Mouse (Mus musculus): ENCODE data around the gene Naa50. TPM values are rescaled to one million over a fixed set of nuclear protein-coding genes. Genes with fewer than 3 reads are reported as not detected.

The Naa50 gene
- total and polyA plus RNA-seq, 3 experiments = 40.1 to 200 (median 122) TPM

DNA sequence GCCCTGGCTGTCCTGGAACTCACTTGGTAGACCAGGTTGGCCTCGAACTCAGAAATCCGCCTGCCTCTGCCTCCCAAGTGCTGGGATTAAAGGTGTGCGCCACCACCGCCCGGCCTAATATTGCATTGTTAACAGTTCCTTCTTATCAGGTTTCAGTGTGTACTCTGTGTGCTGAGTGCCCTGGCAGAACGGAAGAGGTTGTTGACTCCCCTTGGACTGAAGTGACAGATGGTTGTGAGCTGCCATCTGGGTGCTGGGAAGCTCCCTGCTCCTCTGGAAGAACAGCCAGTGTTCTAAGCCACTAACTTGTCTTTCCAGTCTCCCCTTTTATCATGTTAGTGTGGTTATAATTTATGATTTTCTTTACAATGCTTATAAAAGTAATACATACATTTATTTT lies 64.7 kb downstream of the Naa50 start:
- Histone ChIP-seq H3K9me3 (replicated peaks; ENCODE audit: low read length) (peaks cover 5% of the 10 kb centered on the region), H3K27me3 (replicated peaks) (no peaks in the 10 kb centered on the region), H3K9ac (ENCODE audit: insufficient read depth, low read depth) (no peak overlapping the region), H3K36me3 (replicated peaks in 1 of 2; ENCODE audit: control insufficient read depth in 1 of 2, insufficient read depth in 1 of 2, low read length in 1 of 2) (peaks cover 11 to 62% of the 10 kb centered on the region in 2 experiments), H3K79me2 (replicated peaks; ENCODE audit: control insufficient read depth, extremely low read depth, insufficient read depth, poor library complexity, severe bottlenecking) (no peaks in the 10 kb centered on the region), H3K27ac (ENCODE audit: insufficient read depth, low read depth) (no peak overlapping the region), H3K4me3 (replicated peaks in 1 of 3; ENCODE audit: low read depth in 2 of 3, low read length in 2 of 3, poor library complexity in 1 of 3) (no peak overlapping the region), H3K4me1 (ENCODE audit: control insufficient read depth in 1 of 2, insufficient read depth in 2 of 2) (peaks cover 4 to 17% of the 10 kb centered on the region in 2 experiments), H3K4me2 (ENCODE audit: insufficient read depth, low read depth, poor library complexity, severe bottlenecking) (no peak overlapping the region)
- DNase-seq (ENCODE audit: extremely low read depth) = no peak
- dilution Hi-C loops (cut with MboI; ENCODE audit: extremely low pct_ligation_motif_present, extremely low pct_unique_long_range_greater_than_20kb, low sequenced_read_pairs) = no loop called here
- in situ Hi-C loops (cut with MboI; ENCODE audit: low pct_ligation_motif_present, low pct_unique_long_range_greater_than_20kb, low sequenced_read_pairs) = no loop called here
- no peak for TF ChIP-seq POLR2AphosphoS2 (IDR thresholded peaks at IDR 0.05; ENCODE audit: low read depth, low read length)
- TF ChIP-seq ZKSCAN1 (IDR thresholded peaks at IDR 0.05; ENCODE audit: borderline replicate concordance, low read depth, low read length) = no peak
- TF ChIP-seq MAZ (IDR thresholded peaks at IDR 0.05; ENCODE audit: low read depth, low read length) = no peak
- no peak for TF ChIP-seq ZNF384 (IDR thresholded peaks at IDR 0.05; ENCODE audit: low read depth, low read length)
- no peak for TF ChIP-seq EP300 (IDR thresholded peaks at IDR 0.05; ENCODE audit: low read length)

DNA sequence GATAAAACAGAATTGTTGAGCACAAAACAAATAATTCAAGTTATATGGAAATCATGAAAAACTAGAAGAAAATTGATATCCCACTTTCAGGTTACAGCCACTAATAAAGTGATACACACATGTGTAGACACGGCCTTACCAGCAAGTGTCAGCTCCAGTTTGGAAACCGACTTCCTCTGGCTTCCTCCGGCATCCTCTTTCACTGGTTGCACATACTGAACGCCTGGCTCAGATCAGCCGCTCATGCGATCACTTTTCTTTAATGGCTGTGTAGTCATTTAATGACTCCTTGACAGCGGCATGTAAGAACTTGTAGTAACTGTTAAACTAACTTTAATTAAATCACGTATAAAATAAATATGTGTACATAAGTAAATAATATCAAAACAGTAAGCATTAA lies 66.3 kb downstream of the Naa50 start:
- H3K9me3 ChIP-seq (replicated peaks; ENCODE audit: low read length) = peaks cover 5% of the 10 kb centered on the region
- no peaks in the 10 kb centered on the region for H3K79me2 ChIP-seq (replicated peaks; ENCODE audit: control insufficient read depth, extremely low read depth, insufficient read depth, poor library complexity, severe bottlenecking)
- H3K27me3 ChIP-seq (replicated peaks) = no peaks in the 10 kb centered on the region
- no peak for TF ChIP-seq CHD2 (IDR thresholded peaks at IDR 0.05; ENCODE audit: low read length)
- no peak for TF ChIP-seq MEF2A (IDR thresholded peaks at IDR 0.05; ENCODE audit: borderline replicate concordance, low read depth, low read length)
- TF ChIP-seq MAZ (IDR thresholded peaks at IDR 0.05; ENCODE audit: low read depth, low read length) = no peak
- no peak for TF ChIP-seq MYC (IDR thresholded peaks at IDR 0.05; ENCODE audit: low read depth, low read length)
- no peak for TF ChIP-seq EP300 (IDR thresholded peaks at IDR 0.05; ENCODE audit: low read length)
- no peak for TF ChIP-seq ELF1 (IDR thresholded peaks at IDR 0.05; ENCODE audit: low read depth, low read length)
- TF ChIP-seq TBP (conservative IDR thresholded peaks at IDR 0.05; ENCODE audit: low read depth, low read length) = no peak
- no peak overlapping the region for H3K27ac ChIP-seq (ENCODE audit: insufficient read depth, low read depth)
- no peak overlapping the region for H3K4me3 ChIP-seq (replicated peaks in 1 of 3; ENCODE audit: low read depth in 2 of 3, low read length in 2 of 3, poor library complexity in 1 of 3)
- DNase-seq (ENCODE audit: extremely low read depth) = no peak
- in situ Hi-C loops (cut with MboI; ENCODE audit: low pct_ligation_motif_present, low pct_unique_long_range_greater_than_20kb, low sequenced_read_pairs) (no loop called here), dilution Hi-C loops (cut with MboI; ENCODE audit: extremely low pct_ligation_motif_present, extremely low pct_unique_long_range_greater_than_20kb, low sequenced_read_pairs) (no loop called here)
- no peak overlapping the region for H3K9ac ChIP-seq (ENCODE audit: insufficient read depth, low read depth)
- peaks cover 9 to 61% of the 10 kb centered on the region in 2 experiments for H3K36me3 ChIP-seq (replicated peaks in 1 of 2; ENCODE audit: control insufficient read depth in 1 of 2, insufficient read depth in 1 of 2, low read length in 1 of 2)
- H3K4me1 ChIP-seq (ENCODE audit: control insufficient read depth in 1 of 2, insufficient read depth in 2 of 2) = peaks cover 4 to 21% of the 10 kb centered on the region in 2 experiments
- H3K4me2 ChIP-seq (ENCODE audit: insufficient read depth, low read depth, poor library complexity, severe bottlenecking) = no peak overlapping the region

- Histone ChIP-seq H3K27me3 (replicated peaks) (no peaks in the 10 kb centered on the region), H3K36me3 (replicated peaks in 1 of 2; ENCODE audit: control insufficient read depth in 1 of 2, insufficient read depth in 1 of 2, low read length in 1 of 2) (peaks cover 11 to 68% of the 10 kb centered on the region in 2 experiments), H3K4me2 (ENCODE audit: insufficient read depth, low read depth, poor library complexity, severe bottlenecking) (no peak overlapping the region), H3K27ac (ENCODE audit: insufficient read depth, low read depth) (no peak overlapping the region), H3K9ac (ENCODE audit: insufficient read depth, low read depth) (no peak overlapping the region), H3K79me2 (replicated peaks; ENCODE audit: control insufficient read depth, extremely low read depth, insufficient read depth, poor library complexity, severe bottlenecking) (no peaks in the 10 kb centered on the region), H3K4me3 (replicated peaks in 1 of 3; ENCODE audit: low read depth in 2 of 3, low read length in 2 of 3, poor library complexity in 1 of 3) (no peak overlapping the region), H3K9me3 (replicated peaks; ENCODE audit: low read length) (no peaks in the 10 kb centered on the region), H3K4me1 (ENCODE audit: control insufficient read depth in 1 of 2, insufficient read depth in 2 of 2) (peaks cover 0 to 24% of the 10 kb centered on the region in 2 experiments; a peak in 2 of 4 replicates)
- peak; percentile 66 for DNase-seq (ENCODE audit: extremely low read depth)
- dilution Hi-C loops (cut with MboI; ENCODE audit: extremely low pct_ligation_motif_present, extremely low pct_unique_long_range_greater_than_20kb, low sequenced_read_pairs) = no loop called here
- in situ Hi-C loops (cut with MboI; ENCODE audit: low pct_ligation_motif_present, low pct_unique_long_range_greater_than_20kb, low sequenced_read_pairs) = no loop called here
- peak; percentile 40; the same call in 1 of the 2 replicates for TF ChIP-seq EP300 (IDR thresholded peaks at IDR 0.05; ENCODE audit: low read length)
- no peak for TF ChIP-seq USF2 (conservative IDR thresholded peaks at IDR 0.05; ENCODE audit: low read depth, low read length)
- no peak for TF ChIP-seq MEF2A (IDR thresholded peaks at IDR 0.05; ENCODE audit: borderline replicate concordance, low read depth, low read length)
- TF ChIP-seq UBTF (IDR thresholded peaks at IDR 0.05; ENCODE audit: low read depth, low read length) = no peak
- 0 out of 2 replicates have a peak, but pooled peaks have one; percentile 11 for TF ChIP-seq IRF4 (IDR thresholded peaks at IDR 0.05; ENCODE audit: low read depth, low read length)
- no peak for TF ChIP-seq ETS1 (conservative IDR thresholded peaks at IDR 0.05; ENCODE audit: low read depth, low read length)
Measured at GRCm38 (mm10) chr16:44210156-44211053, 70.8 kb downstream of the Naa50 start.

Measured in CH12.LX (cell line).